Mouse (Mus musculus): ENCODE results near the gene Pik3r6.
A peak's percentile ranks its signal among the peaks of the same experiment; 100 is the strongest.

The Pik3r6 gene

GRCm38 (mm10) chr11:68577076-68577475 lies 74.3 kb downstream of the Pik3r6 start:
- no peak for DNase-seq (ENCODE audit: extremely low read depth, insufficient read length, low spot score)

- peak; percentile 24 for DNase-seq (ENCODE audit: extremely low read depth, insufficient read length, low spot score)
These were observed 76.7 kb downstream of the Pik3r6 start for GRCm38 (mm10) chr11:68579462-68579881.

GRCm38 (mm10) chr11:68580566-68580965 lies 77.7 kb downstream of the Pik3r6 start:
- no peak for DNase-seq (ENCODE audit: extremely low read depth, insufficient read length, low spot score)

GRCm38 (mm10) chr11:68583225-68583624 lies 80.4 kb downstream of the Pik3r6 start:
- no peak for DNase-seq (ENCODE audit: extremely low read depth, insufficient read length, low spot score)

- DNase-seq (ENCODE audit: extremely low read depth, insufficient read length, low spot score): no peak
These were observed 81.2 kb downstream of the Pik3r6 start for GRCm38 (mm10) chr11:68583906-68584480.

GRCm38 (mm10) chr11:68585890-68586289 lies 83.1 kb downstream of the Pik3r6 start:
- no peak for DNase-seq (ENCODE audit: extremely low read depth, insufficient read length, low spot score)

- DNase-seq (ENCODE audit: extremely low read depth, insufficient read length, low spot score): no peak
These were observed 83.9 kb downstream of the Pik3r6 start, which contains the start of gene Ccdc42 for GRCm38 (mm10) chr11:68586721-68587120. TSS of gene Ccdc42 (plus strand) at chr11:68587021.

- no peak for DNase-seq (ENCODE audit: extremely low read depth, insufficient read length, low spot score)
These were observed 86.4 kb downstream of the Pik3r6 start for GRCm38 (mm10) chr11:68589055-68589809.

GRCm38 (mm10) chr11:68591708-68592107 lies 88.9 kb downstream of the Pik3r6 start:
- no peak for DNase-seq (ENCODE audit: extremely low read depth, insufficient read length, low spot score)

- no peak for DNase-seq (ENCODE audit: extremely low read depth, insufficient read length, low spot score)
These were observed 90.4 kb downstream of the Pik3r6 start for GRCm38 (mm10) chr11:68593247-68593646.

- no peak for DNase-seq (ENCODE audit: extremely low read depth, insufficient read length, low spot score)
These were observed 95.1 kb downstream of the Pik3r6 start for GRCm38 (mm10) chr11:68597912-68598311.

GRCm38 (mm10) chr11:68600551-68601021 lies 97.8 kb downstream of the Pik3r6 start:
- no peak for DNase-seq (ENCODE audit: extremely low read depth, insufficient read length, low spot score)

GRCm38 (mm10) chr11:68601486-68601991 lies 98.7 kb downstream of the Pik3r6 start:
- DNase-seq (ENCODE audit: extremely low read depth, insufficient read length, low spot score): no peak

Measured in 3134 (cell line).